Mouse (Mus musculus): ENCODE measurements around the gene Ccdc42. TPM values are rescaled to one million over a fixed set of nuclear protein-coding genes. Genes with fewer than 3 reads are reported as not detected.

Ccdc42 gene
- total RNA-seq, 2 experiments from 2014 or later = 1.2 to 2.5 TPM

- DNase-seq (ENCODE audit: low spot score in 2 of 2) = no peak
These were observed 58.0 kb downstream of the Ccdc42 start for GRCm38 (mm10) chr11:68644781-68645180.

Other genes starting within 250 kb of the Ccdc42 start
- 1 to 10 TPM; 5.7 to 6.9 TPM for gene Ntn1, start 186.2 kb upstream of the Ccdc42 start, total RNA-seq (2021)
- 1 to 10 TPM; 2.4 to 2.8 TPM for gene Pik3r5, start 154.9 kb upstream of the Ccdc42 start, total RNA-seq (2021)
- 1 to 10 TPM; 1.5 to 1.8 TPM for gene Pik3r6, start 84.0 kb upstream of the Ccdc42 start, total RNA-seq (2021)
- gene Mfsd6l, start 30.8 kb upstream of the Ccdc42 start, total RNA-seq (2021) = not detected
- 100 to 1,000 TPM; 140 to 146 TPM for gene Myh10, start 104.5 kb downstream of the Ccdc42 start, total RNA-seq (2021)